In the genomic region with DNA sequence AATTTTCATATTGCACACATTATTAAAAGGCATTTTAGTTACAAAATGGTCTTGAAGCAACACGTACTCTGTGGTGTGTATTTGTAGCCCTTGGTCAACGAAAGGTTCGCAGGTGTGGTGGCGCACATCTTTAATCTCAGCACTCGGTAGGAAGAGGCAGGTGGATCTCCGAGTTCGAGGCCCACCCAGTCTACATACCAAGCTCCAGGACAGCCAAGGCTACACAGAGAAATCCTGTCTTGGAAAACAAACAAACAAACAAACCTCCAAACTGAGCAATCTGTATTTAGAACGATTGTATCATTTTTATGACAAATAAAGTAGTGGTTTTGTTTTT, we compare ENCODE assay signal across 7 mouse cellular contexts. TPM values are rescaled to one million over a fixed set of nuclear protein-coding genes. Genes with fewer than 3 reads are reported as not detected.
A peak's percentile ranks its signal among the peaks of the same experiment; 100 is the strongest.
DNase-seq lines count a peak whose midpoint lies in the region; ATAC-seq lines count a peak whose summit lies in the region.

No protein-coding gene starts in this region.

- H3K9me3 ChIP-seq in megakaryocyte, embryonic 14.5 days = peaks cover 4% of the 10 kb centered on the region; the same call in 1 of the 2 replicates
- no peaks in the 10 kb centered on the region for H3K9me3 ChIP-seq in embryonic facial prominence, embryonic 15.5 days (replicated peaks)
- H3K9me3 ChIP-seq in limb, embryonic 15.5 days = no peaks in the 10 kb centered on the region

- peaks cover 40% of the 10 kb centered on the region for H3K4me1 ChIP-seq in megakaryocyte, embryonic 14.5 days
- H3K4me1 ChIP-seq in embryonic facial prominence, embryonic 15.5 days = peaks cover 19% of the 10 kb centered on the region
- H3K4me1 ChIP-seq in limb, embryonic 15.5 days = peaks cover 21% of the 10 kb centered on the region

- H3K4me3 ChIP-seq in megakaryocyte, embryonic 14.5 days (replicated peaks) = peak overlapping the region; percentile 98
- H3K4me3 ChIP-seq in embryonic facial prominence, embryonic 15.5 days (replicated peaks) = peak overlapping the region; percentile 96
- peak overlapping the region; percentile 95 for H3K4me3 ChIP-seq in limb, embryonic 15.5 days

- ATAC-seq in megakaryocyte, adult 5-6 weeks (ENCODE audit: poor library complexity, severe bottlenecking) = no peak
- ATAC-seq in embryonic facial prominence, embryonic 15.5 days (ENCODE audit: insufficient number of reproducible peaks, low FRiP score, low TSS enrichment, low read depth) = no peak
- ATAC-seq in limb, embryonic 15.5 days (ENCODE audit: insufficient number of reproducible peaks, low FRiP score, low TSS enrichment, low read depth) = no peak

- H3K27me3 ChIP-seq in megakaryocyte, embryonic 14.5 days (replicated peaks) = no peaks in the 10 kb centered on the region
- H3K27me3 ChIP-seq in embryonic facial prominence, embryonic 15.5 days = no peaks in the 10 kb centered on the region
- H3K27me3 ChIP-seq in limb, embryonic 15.5 days = no peaks in the 10 kb centered on the region

- H3K9ac ChIP-seq in embryonic facial prominence, embryonic 15.5 days = peak overlapping the region; percentile 68
- H3K9ac ChIP-seq in limb, embryonic 15.5 days = peak overlapping the region; percentile 95

- H3K27ac ChIP-seq in embryonic facial prominence, embryonic 15.5 days (replicated peaks) = no peak overlapping the region
- H3K27ac ChIP-seq in limb, embryonic 15.5 days = peak overlapping the region; percentile 91; the same call in 1 of the 2 replicates

- H3K36me3 ChIP-seq in megakaryocyte, embryonic 14.5 days (replicated peaks; ENCODE audit: low read length) = peaks cover 12% of the 10 kb centered on the region
- H3K36me3 ChIP-seq in embryonic facial prominence, embryonic 15.5 days = no peaks in the 10 kb centered on the region
- no peaks in the 10 kb centered on the region for H3K36me3 ChIP-seq in limb, embryonic 15.5 days

- DNase-seq in thymus, postnatal 25 days = peak; percentile 17
- DNase-seq in c-Kit-positive CD71-positive TER-119-positive erythroid progenitor cells, embryonic 14.5 days (ENCODE audit: low spot score) = no peak
- DNase-seq in frontal cortex, postnatal 10 days (ENCODE audit: low spot score in 2 of 2) = no peak

- WGBS in embryonic facial prominence, embryonic 15.5 days = 70% methylated on average over 8 of the region's 8 CpGs
- 71% methylated on average over 8 of the region's 8 CpGs for WGBS in limb, embryonic 15.5 days

- peak overlapping the region; percentile 82 for H3K4me2 ChIP-seq in embryonic facial prominence, embryonic 15.5 days (replicated peaks)
- H3K4me2 ChIP-seq in limb, embryonic 15.5 days = peak overlapping the region; percentile 82

RNA-seq across cellular contexts. Expression of gene Lin9, which starts 1.2 kb away (rescaled TPM):
- 0.49 TPM in 1 of 2 replicates, not detected in the other for polyA plus RNA-seq in megakaryocyte, embryonic 14.5 days (2012; ENCODE audit: insufficient read depth, low replicate concordance)
- total RNA-seq in megakaryocyte, adult 5-6 weeks (2015) = 30.8 and 32.5 TPM in 2 replicates
- 32.8 and 35.7 TPM in 2 replicates for total RNA-seq in megakaryocyte, adult 5-6 weeks (2017)
- polyA plus RNA-seq in embryonic facial prominence, embryonic 15.5 days (2015; fragmentation: Nextera tagmentation; extraction: Ambion mirVana) = 13.9 and 15.8 TPM in 2 replicates
- polyA plus RNA-seq in limb, embryonic 15.5 days (2015; fragmentation: Nextera tagmentation; extraction: Ambion mirVana) = 14.4 and 15.3 TPM in 2 replicates

RNA-seq across cellular contexts. Expression of gene Mixl1, which starts 54.6 kb away (rescaled TPM):
- polyA plus RNA-seq in megakaryocyte, embryonic 14.5 days (2012; ENCODE audit: insufficient read depth, low replicate concordance) = not detected in 2 replicates
- total RNA-seq in megakaryocyte, adult 5-6 weeks (2015) = not detected in 2 replicates
- not detected in 2 replicates for total RNA-seq in megakaryocyte, adult 5-6 weeks (2017)
- polyA plus RNA-seq in embryonic facial prominence, embryonic 15.5 days (2015; fragmentation: Nextera tagmentation; extraction: Ambion mirVana) = 0.11 and 0.14 TPM in 2 replicates
- 0.17 and 0.22 TPM in 2 replicates for polyA plus RNA-seq in limb, embryonic 15.5 days (2015; fragmentation: Nextera tagmentation; extraction: Ambion mirVana)
